ENCODE assay signal across 13 mouse cellular contexts in the genomic region with DNA sequence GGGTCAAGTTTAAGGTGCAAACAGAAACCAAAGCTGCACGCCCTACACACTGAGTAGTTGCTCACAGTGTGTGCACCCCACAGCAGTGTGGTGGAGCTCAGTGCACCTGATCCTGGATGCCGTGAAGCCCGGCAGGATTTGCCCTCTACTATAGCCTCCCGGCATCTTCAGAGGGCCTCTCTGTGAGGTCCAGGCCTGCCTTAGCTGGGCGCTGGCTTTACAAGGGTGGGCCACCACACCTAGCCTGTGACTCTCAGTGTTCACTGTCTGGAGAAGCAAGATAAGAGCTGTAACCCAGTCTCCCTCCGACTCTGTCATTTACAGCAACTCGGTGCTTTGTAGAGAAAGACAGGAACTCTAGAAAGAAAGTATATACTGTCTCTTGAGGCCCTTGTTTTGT. TPM values are rescaled to one million over a fixed set of nuclear protein-coding genes. Genes with fewer than 3 reads are reported as not detected.
DNase-seq lines count a peak whose midpoint lies in the region; ATAC-seq and TF ChIP-seq lines count a peak whose summit lies in the region.
"Had no signal": no experiment of that assay in that cellular context is flagged by ENCODE, and none has a peak within 500 bp of the region (broad histone marks: within the 10 kb centered on the region; RNA-seq: fewer than 3 reads in every experiment).

No protein-coding gene starts in this region.

- TF ChIP-seq POLR2A in liver, adult 2 months (IDR thresholded peaks at IDR 0.05; ENCODE audit: extremely low read depth, insufficient read depth, low read length), result no peak

- DNase-seq in heart, postnatal 36 days, result no peak
- peak; percentile 85 for DNase-seq in c-Kit-positive CD71-positive TER-119-positive erythroid progenitor cells, embryonic 14.5 days (ENCODE audit: low spot score)
- DNase-seq in liver, adult 2 months (ENCODE audit: extremely low read depth, low read depth, low spot score), result no peak
- peak; percentile 76 to 81 for DNase-seq in spleen, postnatal 4 days (ENCODE audit: low spot score in 2 of 2)
- DNase-seq in cerebellum, adult 11 months, result no peak
- DNase-seq in midbrain, embryonic 10.5 days (ENCODE audit: low spot score), result no peak
- DNase-seq in adrenal gland, adult 2 months, result no peak
- DNase-seq: cerebellum, postnatal 25 days; gastrocnemius, postnatal 25 days; layer of hippocampus, adult 9-11 months; thymus, postnatal 4 days had no signal

- H3K9ac ChIP-seq in heart, embryonic 14.5 days (ENCODE audit: low read length), result no peak overlapping the region
- H3K9ac ChIP-seq in liver, adult 2 months (ENCODE audit: low read depth, low read length), result peak overlapping the region; percentile 19; the same call in 1 of the 2 replicates
- H3K9ac ChIP-seq: limb, embryonic 15.5 days had no signal

- H3K4me3 ChIP-seq in heart, embryonic 14.5 days (ENCODE audit: control insufficient read depth in 1 of 2, insufficient read depth in 1 of 2, low read depth in 1 of 2, low read length in 2 of 2), result no peak overlapping the region
- H3K4me3 ChIP-seq in liver, adult 2 months (ENCODE audit: insufficient read depth, low read depth, low read length), result no peak overlapping the region
- no peak overlapping the region for H3K4me3 ChIP-seq in midbrain, embryonic 10.5 days
- H3K4me3 ChIP-seq: limb, embryonic 15.5 days had no signal

- no peak overlapping the region for H3K27ac ChIP-seq in heart, embryonic 14.5 days (replicated peaks in 1 of 2; ENCODE audit: control insufficient read depth in 1 of 2, insufficient read depth in 1 of 2, low read depth in 2 of 2, low read length in 2 of 2)
- H3K27ac ChIP-seq in liver, adult 2 months (replicated peaks; ENCODE audit: insufficient read depth, low read depth, low read length), result peak overlapping the region; percentile 0; the same call in 1 of the 2 replicates
- no peak overlapping the region for H3K27ac ChIP-seq in midbrain, embryonic 10.5 days (replicated peaks)
- H3K27ac ChIP-seq: limb, embryonic 15.5 days had no signal

- H3K36me3 ChIP-seq in heart, embryonic 14.5 days (ENCODE audit: control insufficient read depth, insufficient read depth, low read length), result peaks cover 34% of the 10 kb centered on the region
- no peaks in the 10 kb centered on the region; the same call in 1 of the 2 replicates for H3K36me3 ChIP-seq in liver, adult 2 months (ENCODE audit: control insufficient read depth, insufficient read depth, low read length)
- peaks cover 62% of the 10 kb centered on the region for H3K36me3 ChIP-seq in midbrain, embryonic 10.5 days

- peaks cover 33% of the 10 kb centered on the region for H3K79me2 ChIP-seq in liver, adult 2 months (ENCODE audit: control insufficient read depth, insufficient read depth, low read length)

- H3K4me1 ChIP-seq in heart, embryonic 14.5 days (ENCODE audit: control insufficient read depth in 2 of 2, insufficient read depth in 2 of 2, low read length in 2 of 2), result peaks cover 27% of the 10 kb centered on the region in 2 experiments
- H3K4me1 ChIP-seq in liver, adult 2 months (ENCODE audit: control insufficient read depth, insufficient read depth, low read length), result peaks cover 41% of the 10 kb centered on the region
- peaks cover 28% of the 10 kb centered on the region for H3K4me1 ChIP-seq in midbrain, embryonic 10.5 days

- H3K27me3 ChIP-seq in heart, embryonic 14.5 days (ENCODE audit: control insufficient read depth, insufficient read depth, low read length), result no peaks in the 10 kb centered on the region
- H3K27me3 ChIP-seq in liver, adult 2 months (ENCODE audit: control insufficient read depth, insufficient read depth, low read length), result no peaks in the 10 kb centered on the region
- H3K27me3 ChIP-seq in midbrain, embryonic 10.5 days (ENCODE audit: low read depth, poor library complexity, severe bottlenecking), result no peaks in the 10 kb centered on the region
- H3K27me3 ChIP-seq: limb, embryonic 15.5 days had no signal

- H3K9me3 ChIP-seq in heart, embryonic 14.5 days (ENCODE audit: control insufficient read depth, low read length), result no peaks in the 10 kb centered on the region
- no peaks in the 10 kb centered on the region for H3K9me3 ChIP-seq in midbrain, embryonic 10.5 days (replicated peaks)
- H3K9me3 ChIP-seq: limb, embryonic 15.5 days had no signal

- H3K4me2 ChIP-seq in heart, embryonic 14.5 days (ENCODE audit: low read length), result 0 out of 2 replicates have a peak overlapping the region, but pooled peaks have one; percentile 4
- H3K4me2 ChIP-seq: limb, embryonic 15.5 days had no signal

- TF ChIP-seq CTCF in liver, adult 2 months (IDR thresholded peaks at IDR 0.05; ENCODE audit: low read depth, low read length), result no peak

- intact Hi-C loops in heart, postnatal 36 days (cut with DNase I), result loop anchor here (10.0 kb wide), 1 partner anchor 194 kb away; no protein-coding TSS in a partner anchor

- 47% methylated on average over 7 of the region's 7 CpGs for WGBS in heart, embryonic 14.5 days
- 47% methylated on average over 7 of the region's 7 CpGs for WGBS in liver, adult 2 months
- WGBS in midbrain, embryonic 10.5 days, result 86% methylated on average over 7 of the region's 7 CpGs

- ATAC-seq in heart, embryonic 14.5 days (ENCODE audit: insufficient number of reproducible peaks, insufficient read depth, low FRiP score, low read depth), result no peak

RNA-seq across cellular contexts. Expression of gene Glrx5, which starts 6.4 kb away (rescaled TPM):
- 200 and 208 TPM in 2 replicates for polyA plus RNA-seq in heart, embryonic 14.5 days (2014; fragmentation: Nextera tagmentation; extraction: Ambion mirVana)
- 10 to 100 TPM; 93.2 to 97.0 TPM for total RNA-seq in heart, postnatal 36 days (2021)
- total RNA-seq in liver, adult 2 months (2014; rRNA removed), result 43.0 and 45.5 TPM in 2 replicates
- 144 and 157 TPM in 2 replicates for polyA plus RNA-seq in liver, adult 2 months (2012; rRNA removed)
- 217 and 246 TPM in 2 replicates for polyA plus RNA-seq in midbrain, embryonic 10.5 days (2016; fragmentation: Nextera tagmentation; extraction: Ambion mirVana)
- total RNA-seq in adrenal gland, adult 2 months (2021), result 100 to 1,000 TPM; 161 to 186 TPM
- 218 and 257 TPM in 2 replicates for polyA plus RNA-seq in adrenal gland, adult 2 months (2012; rRNA removed)

RNA-seq across cellular contexts. Expression of gene Syne3, which starts 29.3 kb away (rescaled TPM):
- polyA plus RNA-seq in heart, embryonic 14.5 days (2014; fragmentation: Nextera tagmentation; extraction: Ambion mirVana), result 0.75 and 0.93 TPM in 2 replicates
- total RNA-seq in heart, postnatal 36 days (2021), result 1 to 10 TPM; 7.2 to 7.8 TPM
- 3.8 and 4.8 TPM in 2 replicates for total RNA-seq in liver, adult 2 months (2014; rRNA removed)
- 0.81 and 1.6 TPM in 2 replicates for polyA plus RNA-seq in liver, adult 2 months (2012; rRNA removed)
- polyA plus RNA-seq in midbrain, embryonic 10.5 days (2016; fragmentation: Nextera tagmentation; extraction: Ambion mirVana), result 0.10 and 0.14 TPM in 2 replicates
- total RNA-seq in adrenal gland, adult 2 months (2021), result 10 to 100 TPM in 1 of 2 experiments, 1 to 10 TPM in 1; 9.1 to 16.1 TPM
- 4.3 and 4.5 TPM in 2 replicates for polyA plus RNA-seq in adrenal gland, adult 2 months (2012; rRNA removed)

Comparison
In these comparisons a context has a peak if more than half of its experiments do, and no peak if none do; other contexts are left out.
1. DNase-seq: peak in c-Kit-positive CD71-positive TER-119-positive erythroid progenitor cells, embryonic 14.5 days (single experiment) and spleen, postnatal 4 days (2 of 2); none in heart, postnatal 36 days (0 of 2), liver, adult 2 months (single experiment), cerebellum, adult 11 months (single experiment), midbrain, embryonic 10.5 days (single experiment) and adrenal gland, adult 2 months (single experiment).